Mouse (Mus musculus): ENCODE measurements around the gene Stab2.

DNA sequence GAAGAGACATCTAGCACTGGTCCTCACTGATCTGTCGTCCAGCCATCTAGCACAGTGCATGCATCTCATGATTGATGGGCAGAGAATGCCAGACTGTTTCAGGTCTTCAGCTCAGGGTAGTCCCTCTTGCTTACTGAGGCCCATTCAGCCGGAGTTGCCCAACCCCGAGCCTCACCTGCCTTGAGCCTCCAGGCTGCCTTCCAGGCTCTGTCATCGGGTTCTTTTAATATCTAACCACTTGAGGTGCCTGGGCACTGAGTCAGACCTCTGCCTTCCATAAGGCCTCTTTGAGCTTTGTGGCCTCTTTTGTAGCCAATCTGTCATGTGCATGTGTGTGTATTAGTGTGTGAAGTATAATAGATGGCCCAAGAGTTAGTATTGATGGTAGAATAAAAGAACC lies 158.3 kb downstream of the Stab2 start:
- TF ChIP-seq ZNF384 (IDR thresholded peaks at IDR 0.05; ENCODE audit: low read depth, low read length) (no peak), MAFK (IDR thresholded peaks at IDR 0.05; ENCODE audit: insufficient read depth, low read depth, low read length) (no peak), HCFC1 (IDR thresholded peaks at IDR 0.05; ENCODE audit: borderline replicate concordance, insufficient read depth, low read length) (no peak)
